Mouse (Mus musculus) MEL (cell line): ENCODE results near the gene Siah2. TPM values are rescaled to one million over a fixed set of nuclear protein-coding genes. Genes with fewer than 3 reads are reported as not detected.

Source experiments
- DNase-seq: peaks from one replicate; pipeline ENCODE4 v3.0.0; 2011; ENCODE audit warnings: low read depth, low spot score
- H3K27ac ChIP-seq: 2 replicates; pipeline ENCODE4 v1.5.1; 2012; ENCODE audit warnings: low read depth, mild to moderate bottlenecking, control low read depth, low read length, moderate library complexity; ENCODE audit not compliant: control insufficient read depth
- H3K27me3 ChIP-seq, 2 experiments: fragments of 150-350 bp in 1 of 2; sonication (generic) in 1 of 2; 2 replicates each; pipeline ENCODE4 v1.6.1; 2012; ENCODE audit warnings: low read length in 2 of 2, mild to moderate bottlenecking in 2 of 2, improper control_type of control experiment in 1 of 2, moderate library complexity in 1 of 2; ENCODE audit not compliant: insufficient read depth in 2 of 2, control insufficient read depth in 1 of 2
- H3K36me3 ChIP-seq, 2 experiments: 2 replicates each; pipeline ENCODE4 v1.6.1; 2012 to 2014; ENCODE audit warnings: low read length in 2 of 2, improper control_type of control experiment in 1 of 2, inconsistent platforms in 1 of 2, mild to moderate bottlenecking in 1 of 2; ENCODE audit not compliant: insufficient read depth in 2 of 2, control insufficient read depth in 1 of 2
- H3K4me1 ChIP-seq, 2 experiments: fragments of 150-350 bp in 1 of 2; sonication (generic) in 1 of 2; 2 replicates each; pipeline ENCODE4 v1.6.1; 2012; ENCODE audit warnings: low read length in 2 of 2, improper control_type of control experiment in 1 of 2, mild to moderate bottlenecking in 1 of 2; ENCODE audit not compliant: insufficient read depth in 2 of 2, control insufficient read depth in 1 of 2
- H3K4me3 ChIP-seq, 2 experiments: fragments of 150-350 bp in 1 of 2; sonication (generic) in 1 of 2; 2 replicates each; pipeline ENCODE4 v1.5.1; 2012; ENCODE audit warnings: low read depth in 2 of 2, low read length in 2 of 2, mild to moderate bottlenecking in 2 of 2, moderate library complexity in 2 of 2, control low read depth in 1 of 2, improper control_type of control experiment in 1 of 2; ENCODE audit not compliant: control insufficient read depth in 1 of 2, insufficient read depth in 1 of 2
- H3K79me2 ChIP-seq: 2 replicates; pipeline ENCODE4 v1.6.1; 2012; ENCODE audit warnings: mild to moderate bottlenecking, low read length, moderate library complexity; ENCODE audit not compliant: control insufficient read depth, poor library complexity, insufficient read depth
- H3K9ac ChIP-seq: 2 replicates; pipeline ENCODE4 v1.6.1; 2012; ENCODE audit warnings: low read depth, mild to moderate bottlenecking, control low read depth, low read length, moderate library complexity; ENCODE audit not compliant: control insufficient read depth, poor library complexity, severe bottlenecking
- H3K9me3 ChIP-seq: fragments of 150-350 bp; sonication (generic); replicated peaks from 2 replicates; pipeline ENCODE4 v1.6.1; 2012; ENCODE audit warnings: mild to moderate bottlenecking, low read length, improper control_type of control experiment, moderate library complexity; ENCODE audit not compliant: insufficient read depth
- CHD2 ChIP-seq: IDR thresholded peaks from 2 replicates; pipeline ENCODE4 v1.6.1; 2011; ENCODE audit warnings: low read length, improper control_type of control experiment
- CTCF ChIP-seq, 3 experiments: IDR thresholded peaks in 2 of 3; conservative IDR thresholded peaks in 1 of 3; 2 replicates each; pipeline ENCODE4 v1.5.1; 2011 to 2012; ENCODE audit warnings: low read length in 3 of 3, low read depth in 2 of 3, mild to moderate bottlenecking in 2 of 3, improper control_type of control experiment in 1 of 3, inconsistent platforms in 1 of 3, mixed read lengths in 1 of 3, moderate library complexity in 1 of 3; ENCODE audit not compliant: control insufficient read depth in 1 of 3, insufficient read depth in 1 of 3, poor library complexity in 1 of 3, severe bottlenecking in 1 of 3
- E2F4 ChIP-seq: IDR thresholded peaks from 2 replicates; pipeline ENCODE4 v1.6.1; 2011; ENCODE audit warnings: low read depth, low read length, improper control_type of control experiment, borderline replicate concordance
- ELF1 ChIP-seq: IDR thresholded peaks from 2 replicates; pipeline ENCODE4 v1.6.1; 2014; ENCODE audit warnings: low read depth, mild to moderate bottlenecking, inconsistent platforms, low read length, improper control_type of control experiment, moderate library complexity
- EP300 ChIP-seq, 2 experiments: IDR thresholded peaks; 2 replicates each; pipeline ENCODE4 v1.6.1; 2011; ENCODE audit warnings: improper control_type of control experiment in 2 of 2, low read length in 2 of 2, low read depth in 1 of 2, mild to moderate bottlenecking in 1 of 2
- JUND ChIP-seq: IDR thresholded peaks from 2 replicates; pipeline ENCODE4 v1.6.1; 2011; ENCODE audit warnings: low read depth, mild to moderate bottlenecking, improper control_type of control experiment, low read length
- KAT2A ChIP-seq: conservative IDR thresholded peaks from 2 replicates; pipeline ENCODE4 v1.6.1; 2012; ENCODE audit warnings: low read depth, low read length, improper control_type of control experiment, inconsistent platforms
- MXI1 ChIP-seq: IDR thresholded peaks from 2 replicates; pipeline ENCODE4 v1.6.1; 2011; ENCODE audit warnings: mild to moderate bottlenecking, low read depth, low read length, improper control_type of control experiment
- MYC ChIP-seq: IDR thresholded peaks from 2 replicates; pipeline ENCODE4 v1.6.1; 2011; ENCODE audit warnings: low read depth, mild to moderate bottlenecking, low read length, improper control_type of control experiment, moderate library complexity
- NELFE ChIP-seq: IDR thresholded peaks from 2 replicates; pipeline ENCODE4 v1.6.1; 2011; ENCODE audit warnings: low read depth, low read length, improper control_type of control experiment
- NRF1 ChIP-seq: IDR thresholded peaks from 2 replicates; pipeline ENCODE4 v1.6.1; 2014; ENCODE audit warnings: low read depth, mild to moderate bottlenecking, inconsistent platforms, low read length, improper control_type of control experiment, moderate library complexity; ENCODE audit not compliant: poor library complexity, insufficient read depth, severe bottlenecking
- POLR2AphosphoS2 ChIP-seq: IDR thresholded peaks from 2 replicates; pipeline ENCODE4 v1.6.1; 2011; ENCODE audit warnings: low read length, improper control_type of control experiment
- POLR2AphosphoS5 ChIP-seq: IDR thresholded peaks from 2 replicates; pipeline ENCODE4 v1.6.1; 2012; ENCODE audit warnings: low read depth, borderline replicate concordance, mild to moderate bottlenecking, inconsistent platforms, low read length, moderate library complexity, mixed read lengths
- RAD21 ChIP-seq: IDR thresholded peaks from 2 replicates; pipeline ENCODE4 v1.6.1; 2011; ENCODE audit warnings: mild to moderate bottlenecking, low read depth, low read length, improper control_type of control experiment
- SIN3A ChIP-seq: IDR thresholded peaks from 2 replicates; pipeline ENCODE4 v1.6.1; 2012; ENCODE audit warnings: low read length, improper control_type of control experiment, inconsistent platforms
- SMC3 ChIP-seq: IDR thresholded peaks from 2 replicates; pipeline ENCODE4 v1.6.1; 2011; ENCODE audit warnings: low read depth, low read length, improper control_type of control experiment
- TCF12 ChIP-seq: IDR thresholded peaks from 2 replicates; pipeline ENCODE4 v1.6.1; 2014; ENCODE audit warnings: low read depth, mild to moderate bottlenecking, inconsistent platforms, low read length, improper control_type of control experiment, moderate library complexity
- USF1 ChIP-seq: IDR thresholded peaks from 2 replicates; pipeline ENCODE4 v1.6.1; 2014; ENCODE audit warnings: low read depth, mild to moderate bottlenecking, inconsistent platforms, low read length, improper control_type of control experiment, moderate library complexity
- USF2 ChIP-seq, 2 experiments: IDR thresholded peaks; 2 replicates each; pipeline ENCODE4 v1.6.1; 2011 to 2012; ENCODE audit warnings: improper control_type of control experiment in 2 of 2, low read length in 2 of 2, borderline replicate concordance in 1 of 2, inconsistent platforms in 1 of 2, low read depth in 1 of 2, mild to moderate bottlenecking in 1 of 2; ENCODE audit not compliant: insufficient read depth in 1 of 2
- polyA plus RNA-seq, 2 experiments: library from polyadenylated mRNA; stranded (reverse) in 1 of 2; unstranded in 1 of 2; fragments of >175 nt in 1 of 2; fragments of >200 nt in 1 of 2; gene quantifications; 2 replicates each; pipeline versions ENCODE4 v1.2.1 to v1.2.4; 2012; ENCODE audit warnings: low replicate concordance in 2 of 2, low read depth in 1 of 2; ENCODE audit not compliant: insufficient read length in 2 of 2, insufficient read depth in 1 of 2, missing spikeins in 1 of 2
- total RNA-seq: library from RNA; depleted of rRNA; stranded (reverse); fragments of 300-350 nt; gene quantifications from 2 replicates; pipeline ENCODE4 v1.2.3, GENCODE M21; 2012

The Siah2 gene
- total and polyA plus RNA-seq, 3 experiments: 17.6 to 58.1 (median 22.5) TPM

- H3K27me3 ChIP-seq: no peaks in the 10 kb centered on the region; a peak in 1 of 4 replicates
- peak; percentile 12 for DNase-seq
- no peak overlapping the region for H3K27ac ChIP-seq
- H3K4me3 ChIP-seq: no peak overlapping the region
- H3K9ac ChIP-seq: no peak overlapping the region
- peaks cover 6 to 27% of the 10 kb centered on the region in 2 experiments; a peak in 3 of 4 replicates for H3K4me1 ChIP-seq
- peaks cover 0 to 29% of the 10 kb centered on the region in 2 experiments; a peak in 2 of 4 replicates for H3K36me3 ChIP-seq
- no peak for TF ChIP-seq NRF1
- no peak for TF ChIP-seq EP300 (IDR thresholded peaks at IDR 0.05; ENCODE audit: low read depth in 1 of 2, low read length in 2 of 2)
- no peak for TF ChIP-seq ELF1
- no peak for TF ChIP-seq KAT2A
- TF ChIP-seq SIN3A: no peak
- no peak for TF ChIP-seq MXI1
- no peak for TF ChIP-seq JUND
- TF ChIP-seq USF1: no peak
- no peak for TF ChIP-seq E2F4
- no peak for TF ChIP-seq SMC3
- no peak for TF ChIP-seq RAD21
- no peak for TF ChIP-seq POLR2AphosphoS5
- TF ChIP-seq TCF12: no peak
- TF ChIP-seq NELFE: no peak
- TF ChIP-seq CHD2: no peak
- TF ChIP-seq MYC: no peak
- H3K9me3 ChIP-seq: no peaks in the 10 kb centered on the region
- H3K79me2 ChIP-seq: no peaks in the 10 kb centered on the region
Measured at GRCm38 (mm10) chr3:58713191-58713590, 21.0 kb upstream of the Siah2 start.

- Histone ChIP-seq H3K27ac (no peak overlapping the region), H3K4me3 (no peak overlapping the region), H3K4me1 (no peaks in the 10 kb centered on the region), H3K27me3 (peaks cover 0 to 1% of the 10 kb centered on the region in 2 experiments; a peak in 1 of 4 replicates), H3K79me2 (no peaks in the 10 kb centered on the region), H3K36me3 (no peaks in the 10 kb centered on the region), H3K9ac (no peak overlapping the region), H3K9me3 (no peaks in the 10 kb centered on the region)
- TF ChIP-seq SMC3: 0 out of 2 replicates have a peak, but pooled peaks have one; percentile 2
- no peak for TF ChIP-seq MYC
- TF ChIP-seq POLR2AphosphoS2: no peak
- TF ChIP-seq POLR2AphosphoS5: no peak
- no peak for TF ChIP-seq KAT2A
- TF ChIP-seq CTCF (IDR thresholded peaks at IDR 0.05 in 2 of 3, conservative IDR thresholded peaks at IDR 0.05 in 1 of 3; ENCODE audit: control insufficient read depth in 1 of 3, insufficient read depth in 1 of 3, low read depth in 2 of 3, low read length in 3 of 3, poor library complexity in 1 of 3, severe bottlenecking in 1 of 3): peak in 1 of 3 experiments; percentile 1; a peak in 1 of 6 replicates
- no peak for TF ChIP-seq USF2 (IDR thresholded peaks at IDR 0.05; ENCODE audit: borderline replicate concordance in 1 of 2, insufficient read depth in 1 of 2, low read depth in 1 of 2, low read length in 2 of 2)
- no peak for DNase-seq
Measured at GRCm38 (mm10) chr3:58704547-58704946, 12.3 kb upstream of the Siah2 start.
